Mouse (Mus musculus) intestine, postnatal 0 days (tissue): ENCODE measurements around the gene Atp1b3. TPM values are rescaled to one million over a fixed set of nuclear protein-coding genes. Genes with fewer than 3 reads are reported as not detected.

Source experiments
- ATAC-seq: fragments of 200-750 bp; cut with Nextera tagmentation; 2 replicates; pipeline ENCODE4 v1.8.0; 2017; ENCODE audit warnings: mild to moderate bottlenecking, moderate TSS enrichment, moderate library complexity
- H3K27ac ChIP-seq: fragments of 300-500 bp; sonication (generic); 2 replicates; pipeline ENCODE4 v1.5.1; 2014; ENCODE audit warnings: mild to moderate bottlenecking, low read depth, low read length, moderate library complexity
- H3K27me3 ChIP-seq: fragments of 300-500 bp; sonication (generic); replicated peaks from 2 replicates; pipeline ENCODE4 v1.6.1; 2014; ENCODE audit warnings: low read length, mixed read lengths; ENCODE audit not compliant: control insufficient read depth, insufficient read depth
- H3K36me3 ChIP-seq: fragments of 300-500 bp; sonication (generic); 2 replicates; pipeline ENCODE4 v1.6.1; 2014; ENCODE audit warnings: mild to moderate bottlenecking, moderate library complexity; ENCODE audit not compliant: control insufficient read depth, insufficient read depth
- H3K4me1 ChIP-seq: fragments of 300-500 bp; sonication (generic); replicated peaks from 2 replicates; pipeline ENCODE4 v1.6.1; 2014; ENCODE audit warnings: antibody characterized with exemption, low read length, mixed read lengths; ENCODE audit not compliant: control insufficient read depth, insufficient read depth
- H3K4me2 ChIP-seq: fragments of 300-500 bp; sonication (generic); replicated peaks from 2 replicates; pipeline ENCODE4 v1.6.1; 2014; ENCODE audit warnings: low read depth, mild to moderate bottlenecking, moderate library complexity
- H3K4me3 ChIP-seq: fragments of 300-500 bp; sonication (generic); 2 replicates; pipeline ENCODE4 v1.5.1; 2014; ENCODE audit warnings: low read depth, low read length
- H3K9ac ChIP-seq: fragments of 300-500 bp; sonication (generic); 2 replicates; pipeline ENCODE4 v1.6.1; 2014; ENCODE audit warnings: mild to moderate bottlenecking, low read depth, low read length
- H3K9me3 ChIP-seq: fragments of 300-500 bp; sonication (generic); 2 replicates; pipeline ENCODE4 v1.6.1; 2016; ENCODE audit warnings: mixed run types; ENCODE audit not compliant: control insufficient read depth
- CTCF ChIP-seq: sonication (generic); IDR thresholded peaks from 2 replicates; pipeline ENCODE4 v1.5.1; 2016; ENCODE audit warnings: low read depth, mild to moderate bottlenecking, control low read depth, antibody characterized with exemption, moderate library complexity
- WGBS: fragments of 180-500 bp; shearing (Covaris S2); extraction: QIAGEN DNeasy Blood & Tissue Kit; methylation state at CpG from one replicate; pipeline ENCODE4 v1.1.7; 2014; 5-methylcytosine and 5-hydroxymethylcytosine counted together
- polyA plus RNA-seq: library from polyadenylated mRNA; unstranded; fragments of >200 nt; fragmentation: Nextera tagmentation; extraction: Ambion mirVana; gene quantifications from 2 replicates; pipeline ENCODE4 v1.2.1, GENCODE M21; 2015

The Atp1b3 gene
- polyA plus RNA-seq, 1 experiment from 2014 or later = 89.3 TPM

GRCm38 (mm10) chr9:96382756-96383155, 18.5 kb upstream of the Atp1b3 start:
- no peaks in the 10 kb centered on the region for H3K27me3 ChIP-seq
- no peaks in the 10 kb centered on the region for H3K36me3 ChIP-seq
- H3K9ac ChIP-seq = no peak overlapping the region
- H3K27ac ChIP-seq = no peak overlapping the region
- no peak for ATAC-seq
- WGBS = 70% methylated on average over 4 of the region's 4 CpGs
- H3K4me1 ChIP-seq = no peaks in the 10 kb centered on the region
- TF ChIP-seq CTCF = no peak
- H3K4me3 ChIP-seq = no peak overlapping the region
- no peaks in the 10 kb centered on the region for H3K9me3 ChIP-seq
- no peak overlapping the region for H3K4me2 ChIP-seq

- no peak overlapping the region for H3K27ac ChIP-seq
- no peak overlapping the region for H3K4me3 ChIP-seq
- WGBS = 40% methylated on average over 13 of the region's 13 CpGs
- TF ChIP-seq CTCF = no peak
- H3K27me3 ChIP-seq = no peaks in the 10 kb centered on the region
- H3K4me1 ChIP-seq = no peaks in the 10 kb centered on the region
- no peaks in the 10 kb centered on the region for H3K36me3 ChIP-seq
- no peaks in the 10 kb centered on the region for H3K9me3 ChIP-seq
- no peak for ATAC-seq
- no peak overlapping the region for H3K4me2 ChIP-seq
- H3K9ac ChIP-seq = no peak overlapping the region
Observed at GRCm38 (mm10) chr9:96381393-96381792, 17.2 kb upstream of the Atp1b3 start.

DNA sequence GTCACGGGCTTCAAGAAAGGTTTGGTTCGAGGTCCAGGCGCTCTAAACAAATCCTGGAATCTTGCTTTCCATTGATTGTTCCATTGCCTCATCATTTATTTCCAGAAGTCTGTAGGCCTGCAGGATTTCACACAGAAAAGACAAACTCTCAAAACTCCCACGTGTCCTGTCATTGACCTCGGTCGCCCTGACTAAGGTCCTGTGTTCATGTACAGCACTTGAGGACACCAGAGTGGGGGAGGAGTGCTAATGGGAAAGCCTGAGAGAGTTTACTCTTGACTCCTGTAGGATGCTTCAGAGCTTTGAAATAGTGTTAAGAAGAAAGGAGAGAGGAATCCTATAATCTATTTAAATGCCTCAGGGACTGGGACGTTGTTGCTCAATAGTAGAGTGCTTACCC, 15.3 kb upstream of the Atp1b3 start:
- Histone ChIP-seq H3K27me3 (no peaks in the 10 kb centered on the region), H3K9me3 (no peaks in the 10 kb centered on the region), H3K27ac (no peak overlapping the region), H3K4me3 (no peak overlapping the region), H3K36me3 (no peaks in the 10 kb centered on the region), H3K4me1 (no peaks in the 10 kb centered on the region), H3K9ac (no peak overlapping the region), H3K4me2 (no peak overlapping the region)
- no peak for ATAC-seq
- TF ChIP-seq CTCF = no peak
- 52% methylated on average over 7 of the region's 7 CpGs for WGBS

DNA sequence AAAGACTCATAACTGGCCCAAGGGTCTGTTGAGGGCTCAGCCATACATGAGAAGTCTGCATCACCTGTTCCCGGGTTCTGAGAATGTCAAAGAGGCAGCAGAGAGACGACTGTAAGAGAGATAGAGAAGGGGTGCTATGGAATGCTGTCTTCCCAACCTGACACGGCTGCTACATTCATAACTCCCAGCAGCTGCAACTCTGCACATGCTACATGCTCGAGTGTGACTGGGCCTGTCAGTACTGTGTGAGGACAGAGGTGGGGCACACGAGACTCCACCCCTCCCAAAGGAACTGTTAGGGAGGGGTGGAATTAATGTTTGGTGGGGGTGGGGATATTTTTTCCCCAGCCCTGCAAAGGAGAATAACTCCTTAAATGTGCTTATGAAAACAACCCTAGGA, 14.5 kb upstream of the Atp1b3 start:
- Histone ChIP-seq H3K4me1 (no peaks in the 10 kb centered on the region), H3K4me2 (no peak overlapping the region), H3K36me3 (no peaks in the 10 kb centered on the region), H3K4me3 (no peak overlapping the region), H3K27ac (no peak overlapping the region), H3K27me3 (no peaks in the 10 kb centered on the region), H3K9ac (no peak overlapping the region), H3K9me3 (no peaks in the 10 kb centered on the region)
- no peak for ATAC-seq
- no peak for TF ChIP-seq CTCF
- WGBS = 64% methylated on average over 5 of the region's 5 CpGs

DNA sequence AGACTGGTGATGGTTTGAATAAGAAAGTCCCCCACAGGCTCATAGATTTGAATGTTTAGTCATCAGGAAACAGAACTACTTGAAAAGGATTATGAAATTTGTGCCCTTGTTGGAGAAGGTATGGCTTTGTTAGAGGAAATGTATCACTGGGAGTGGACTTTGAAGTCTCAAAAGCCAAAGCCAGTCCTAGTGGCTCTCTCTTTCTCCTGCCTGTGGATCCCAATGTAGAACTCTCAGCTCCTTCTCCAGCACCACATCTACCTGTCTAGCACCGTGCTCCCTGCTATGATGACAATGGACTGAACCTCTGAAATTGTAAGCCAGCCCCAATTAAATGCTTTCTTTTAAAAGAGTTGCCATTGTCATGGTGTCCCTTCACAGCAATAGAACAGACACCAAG, 12.9 kb upstream of the Atp1b3 start:
- WGBS = 95% methylated on average over 1 of the region's 1 CpGs

DNA sequence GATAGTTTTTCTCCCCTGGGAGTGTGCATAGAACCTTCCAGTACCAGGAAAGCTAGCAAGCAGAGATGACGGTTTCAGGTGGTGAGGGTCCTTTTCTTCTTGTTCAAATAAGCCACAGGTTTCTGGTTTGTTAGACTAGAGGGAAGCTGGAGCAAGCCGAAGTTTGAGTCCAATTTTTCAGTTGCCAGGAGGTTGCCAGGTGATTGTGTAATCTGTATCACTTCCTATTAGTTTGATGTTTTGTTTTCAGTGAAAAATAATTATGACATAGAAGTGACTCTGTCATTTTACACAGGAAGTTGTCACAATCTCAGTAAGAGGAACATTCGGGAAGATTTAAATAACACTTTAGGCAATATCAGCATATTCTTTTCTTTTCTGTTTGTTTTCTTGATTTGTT, 11.6 kb upstream of the Atp1b3 start:
- H3K4me1 ChIP-seq = no peaks in the 10 kb centered on the region
- no peaks in the 10 kb centered on the region for H3K9me3 ChIP-seq
- no peak for TF ChIP-seq CTCF
- 76% methylated on average over 3 of the region's 3 CpGs for WGBS
- H3K27ac ChIP-seq = no peak overlapping the region
- H3K4me2 ChIP-seq = no peak overlapping the region
- H3K9ac ChIP-seq = no peak overlapping the region
- H3K36me3 ChIP-seq = no peaks in the 10 kb centered on the region
- ATAC-seq = no peak
- no peak overlapping the region for H3K4me3 ChIP-seq
- H3K27me3 ChIP-seq = no peaks in the 10 kb centered on the region

More for the DNA sequence above, 12.9 kb upstream of the Atp1b3 start:
- no peaks in the 10 kb centered on the region for H3K4me1 ChIP-seq
- H3K4me3 ChIP-seq = no peak overlapping the region
- no peaks in the 10 kb centered on the region for H3K9me3 ChIP-seq
- TF ChIP-seq CTCF = no peak
- no peak overlapping the region for H3K9ac ChIP-seq
- no peak overlapping the region for H3K4me2 ChIP-seq
- H3K36me3 ChIP-seq = no peaks in the 10 kb centered on the region
- H3K27ac ChIP-seq = no peak overlapping the region
- ATAC-seq = no peak
- H3K27me3 ChIP-seq = no peaks in the 10 kb centered on the region

DNA sequence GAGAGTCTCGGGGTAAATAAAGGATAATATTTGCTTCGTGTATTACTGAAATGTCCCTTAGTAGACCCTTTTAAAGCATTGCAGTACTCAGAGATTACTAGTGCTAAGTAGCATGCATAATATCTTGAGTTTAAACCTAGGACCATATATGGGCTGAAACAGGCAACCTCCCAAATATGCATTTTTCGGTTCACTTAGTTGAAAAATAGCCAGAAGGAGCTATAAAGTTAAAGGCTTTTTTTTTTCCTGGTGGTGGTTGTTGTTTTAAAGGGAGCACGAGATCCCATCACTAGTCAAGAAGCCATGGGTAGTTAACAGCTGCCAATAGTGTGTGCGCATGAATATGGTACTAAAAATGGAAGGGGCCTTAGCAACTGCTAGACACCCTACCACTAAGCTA, 6.8 kb upstream of the Atp1b3 start:
- TF ChIP-seq CTCF = no peak
- Histone ChIP-seq H3K4me1 (no peaks in the 10 kb centered on the region), H3K4me2 (no peak overlapping the region), H3K9ac (no peak overlapping the region), H3K27ac (no peak overlapping the region), H3K36me3 (no peaks in the 10 kb centered on the region), H3K9me3 (no peaks in the 10 kb centered on the region), H3K27me3 (no peaks in the 10 kb centered on the region), H3K4me3 (no peak overlapping the region)
- no peak for ATAC-seq
- 74% methylated on average over 5 of the region's 5 CpGs for WGBS
